11 mouse cellular contexts compared by ENCODE assay signal in the genomic region with DNA sequence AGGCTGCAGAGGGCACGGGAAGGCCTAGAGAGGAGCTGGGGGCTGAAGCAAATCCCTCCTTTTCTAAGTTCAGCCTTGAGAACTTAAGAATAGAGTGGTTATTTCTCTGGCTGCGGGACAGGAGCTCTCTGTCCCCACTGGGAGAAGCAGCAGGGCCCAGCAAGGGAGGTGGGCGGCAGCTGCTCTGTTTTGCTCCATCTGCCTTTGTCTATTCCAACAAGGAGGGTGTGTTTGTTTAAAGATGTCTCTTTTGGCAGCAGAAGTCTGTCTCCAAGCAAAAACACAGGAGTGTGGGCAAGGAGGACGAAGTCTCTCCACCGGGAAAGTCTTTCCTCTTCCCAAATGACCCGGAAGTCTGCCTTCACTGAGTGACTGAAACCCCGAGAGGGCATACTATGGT. TPM values are rescaled to one million over a fixed set of nuclear protein-coding genes. Genes with fewer than 3 reads are reported as not detected.
A peak's percentile ranks its signal among the peaks of the same experiment; 100 is the strongest.
DNase-seq lines count a peak whose midpoint lies in the region; ATAC-seq lines count a peak whose summit lies in the region.
"Had no signal": no experiment of that assay in that cellular context is flagged by ENCODE, and none has a peak within 500 bp of the region (broad histone marks: within the 10 kb centered on the region; RNA-seq: fewer than 3 reads in every experiment).

No protein-coding gene starts in this region.

- no peaks in the 10 kb centered on the region for H3K36me3 ChIP-seq in kidney, embryonic 15.5 days
- H3K36me3 ChIP-seq: limb, embryonic 12.5 days had no signal

- H3K27me3 ChIP-seq in kidney, embryonic 15.5 days: no peaks in the 10 kb centered on the region
- H3K27me3 ChIP-seq: limb, embryonic 12.5 days had no signal

- H3K27ac ChIP-seq in kidney, embryonic 15.5 days: peak overlapping the region; percentile 20; the same call in 1 of the 2 replicates
- H3K27ac ChIP-seq: limb, embryonic 12.5 days had no signal

- no peak overlapping the region for H3K9ac ChIP-seq in kidney, embryonic 15.5 days
- H3K9ac ChIP-seq: limb, embryonic 12.5 days had no signal

- no peak for ATAC-seq in kidney, embryonic 15.5 days (replicated peaks; ENCODE audit: low FRiP score)

- WGBS in kidney, embryonic 15.5 days: 63% methylated on average over 7 of the region's 7 CpGs

- H3K4me1 ChIP-seq in kidney, embryonic 15.5 days: peaks cover 36% of the 10 kb centered on the region

- intact Hi-C loops in left cerebral cortex, postnatal 14 days (cut with DNase I): no loop called here

- H3K4me3 ChIP-seq in kidney, embryonic 15.5 days (replicated peaks): no peak overlapping the region
- H3K4me3 ChIP-seq: limb, embryonic 12.5 days; myocyte had no signal

- H3K9me3 ChIP-seq in kidney, embryonic 15.5 days (replicated peaks): no peaks in the 10 kb centered on the region

- H3K4me2 ChIP-seq in kidney, embryonic 15.5 days: no peak overlapping the region
- H3K4me2 ChIP-seq: limb, embryonic 12.5 days had no signal

- DNase-seq in kidney, adult 8-10 months: no peak
- DNase-seq in right cerebral cortex, adult 18-20 months: peak; percentile 58
- no peak for DNase-seq in right cerebral cortex, postnatal 4 days
- DNase-seq in left cerebral cortex, postnatal 14 days (ENCODE audit: low spot score in 2 of 2): peak; percentile 48 to 78
- DNase-seq in telencephalon, adult 2 months (ENCODE audit: low read depth, low spot score): peak; percentile 38
- DNase-seq in adrenal gland, adult 18-20 months (ENCODE audit: low spot score in 2 of 2): no peak
- no peak for DNase-seq in embryo, embryonic 9.5 days (ENCODE audit: extremely low spot score)
- DNase-seq: cerebellum, adult 9-10 months had no signal

RNA-seq across cellular contexts. Expression of gene Sik1, which starts 18.8 kb away (rescaled TPM):
- 17.5 and 18.5 TPM in 2 replicates for polyA plus RNA-seq in kidney, embryonic 15.5 days (2015; fragmentation: Nextera tagmentation; extraction: Ambion mirVana)
- 10 to 100 TPM; 18.8 to 21.6 TPM for total RNA-seq in left cerebral cortex, postnatal 14 days (2021)
- 10 to 100 TPM; 41.3 to 81.9 TPM for total RNA-seq in adrenal gland, adult 18-20 months (2021)

Comparison
In these comparisons a context has a peak if more than half of its experiments do, and no peak if none do; other contexts are left out.
1. DNase-seq: peak in right cerebral cortex, adult 18-20 months (single experiment), left cerebral cortex, postnatal 14 days (2 of 2) and telencephalon, adult 2 months (single experiment); none in kidney, adult 8-10 months (0 of 2), right cerebral cortex, postnatal 4 days (single experiment), adrenal gland, adult 18-20 months (0 of 2) and embryo, embryonic 9.5 days (single experiment).